Mouse (Mus musculus): ENCODE measurements around the gene Strbp. TPM values are rescaled to one million over a fixed set of nuclear protein-coding genes. Genes with fewer than 3 reads are reported as not detected.

Strbp gene
- total and polyA plus RNA-seq, 2 experiments from 2014 or later = 99.9 to 138 TPM

- Histone ChIP-seq H3K36me3 (ENCODE audit: insufficient read depth) (no peaks in the 10 kb centered on the region), H3K4me3 (ENCODE audit: low read depth, low read length) (no peak overlapping the region), H3K4me2 (ENCODE audit: low read depth) (no peak overlapping the region), H3K9ac (no peak overlapping the region), H3K27me3 (ENCODE audit: insufficient read depth, low read length) (no peaks in the 10 kb centered on the region), H3K27ac (ENCODE audit: low read depth, low read length) (no peak overlapping the region), H3K9me3 (ENCODE audit: low read length) (no peaks in the 10 kb centered on the region), H3K4me1 (ENCODE audit: insufficient read depth) (no peaks in the 10 kb centered on the region)
- WGBS = 93% methylated on average over 1 of the region's 1 CpGs
- DNase-seq = no peak
- no peak for TF ChIP-seq CTCF (IDR thresholded peaks at IDR 0.05; ENCODE audit: low read depth)
- no peak for ATAC-seq
Observed at GRCm38 (mm10) chr2:37648966-37649365, 54.7 kb downstream of the Strbp start.

- H3K4me2 ChIP-seq (ENCODE audit: low read depth) = no peak overlapping the region
- TF ChIP-seq CTCF (IDR thresholded peaks at IDR 0.05; ENCODE audit: low read depth) = no peak
- H3K27me3 ChIP-seq (ENCODE audit: insufficient read depth, low read length) = no peaks in the 10 kb centered on the region
- no peak overlapping the region for H3K27ac ChIP-seq (ENCODE audit: low read depth, low read length)
- H3K9ac ChIP-seq = no peak overlapping the region
- peaks cover 9% of the 10 kb centered on the region for H3K36me3 ChIP-seq (ENCODE audit: insufficient read depth)
- no peak for ATAC-seq
- no peak for DNase-seq
- H3K9me3 ChIP-seq (ENCODE audit: low read length) = no peaks in the 10 kb centered on the region
- WGBS = 86% methylated on average over 2 of the region's 2 CpGs
- H3K4me3 ChIP-seq (ENCODE audit: low read depth, low read length) = no peak overlapping the region
- H3K4me1 ChIP-seq (ENCODE audit: insufficient read depth) = no peaks in the 10 kb centered on the region
Observed at GRCm38 (mm10) chr2:37623343-37623742, 80.3 kb downstream of the Strbp start.

GRCm38 (mm10) chr2:37587919-37588318 is 115.7 kb downstream of the Strbp start:
- DNase-seq (no peak), ATAC-seq (no peak)
- no peak overlapping the region for H3K27ac ChIP-seq (ENCODE audit: low read depth, low read length)
- no peak overlapping the region for H3K9ac ChIP-seq
- H3K9me3 ChIP-seq (ENCODE audit: low read length) = no peaks in the 10 kb centered on the region
- no peak overlapping the region for H3K4me2 ChIP-seq (ENCODE audit: low read depth)
- no peaks in the 10 kb centered on the region for H3K4me1 ChIP-seq (ENCODE audit: insufficient read depth)
- H3K36me3 ChIP-seq (ENCODE audit: insufficient read depth) = peaks cover 20% of the 10 kb centered on the region
- H3K27me3 ChIP-seq (ENCODE audit: insufficient read depth, low read length) = no peaks in the 10 kb centered on the region
- H3K4me3 ChIP-seq (ENCODE audit: low read depth, low read length) = no peak overlapping the region
- TF ChIP-seq CTCF (IDR thresholded peaks at IDR 0.05; ENCODE audit: low read depth) = no peak

GRCm38 (mm10) chr2:37578185-37578584 is 125.5 kb downstream of the Strbp start:
- DNase-seq (no peak), ATAC-seq (no peak)
- Histone ChIP-seq H3K36me3 (ENCODE audit: insufficient read depth) (peaks cover 25% of the 10 kb centered on the region), H3K4me2 (ENCODE audit: low read depth) (no peak overlapping the region), H3K4me3 (ENCODE audit: low read depth, low read length) (no peak overlapping the region), H3K27ac (ENCODE audit: low read depth, low read length) (no peak overlapping the region), H3K27me3 (ENCODE audit: insufficient read depth, low read length) (no peaks in the 10 kb centered on the region), H3K4me1 (ENCODE audit: insufficient read depth) (no peaks in the 10 kb centered on the region), H3K9me3 (ENCODE audit: low read length) (no peaks in the 10 kb centered on the region), H3K9ac (no peak overlapping the region)
- no peak for TF ChIP-seq CTCF (IDR thresholded peaks at IDR 0.05; ENCODE audit: low read depth)
- WGBS = 90% methylated on average over 2 of the region's 2 CpGs

GRCm38 (mm10) chr2:37576661-37577060 is 127.0 kb downstream of the Strbp start:
- H3K9ac ChIP-seq = no peak overlapping the region
- no peaks in the 10 kb centered on the region for H3K27me3 ChIP-seq (ENCODE audit: insufficient read depth, low read length)
- H3K27ac ChIP-seq (ENCODE audit: low read depth, low read length) = no peak overlapping the region
- DNase-seq (no peak), ATAC-seq (peak; percentile 54)
- no peak overlapping the region for H3K4me2 ChIP-seq (ENCODE audit: low read depth)
- H3K9me3 ChIP-seq (ENCODE audit: low read length) = no peaks in the 10 kb centered on the region
- H3K36me3 ChIP-seq (ENCODE audit: insufficient read depth) = peaks cover 23% of the 10 kb centered on the region
- 73% methylated on average over 1 of the region's 1 CpGs for WGBS
- TF ChIP-seq CTCF (IDR thresholded peaks at IDR 0.05; ENCODE audit: low read depth) = no peak
- no peaks in the 10 kb centered on the region for H3K4me1 ChIP-seq (ENCODE audit: insufficient read depth)
- no peak overlapping the region for H3K4me3 ChIP-seq (ENCODE audit: low read depth, low read length)

- Histone ChIP-seq H3K36me3 (ENCODE audit: insufficient read depth) (peaks cover 33% of the 10 kb centered on the region), H3K4me1 (ENCODE audit: insufficient read depth) (no peaks in the 10 kb centered on the region), H3K27ac (ENCODE audit: low read depth, low read length) (no peak overlapping the region), H3K4me3 (ENCODE audit: low read depth, low read length) (no peak overlapping the region), H3K9ac (no peak overlapping the region), H3K4me2 (ENCODE audit: low read depth) (no peak overlapping the region), H3K9me3 (ENCODE audit: low read length) (no peaks in the 10 kb centered on the region), H3K27me3 (ENCODE audit: insufficient read depth, low read length) (no peaks in the 10 kb centered on the region)
- no peak for ATAC-seq
- no peak for DNase-seq
- WGBS = 94% methylated on average over 2 of the region's 2 CpGs
- no peak for TF ChIP-seq CTCF (IDR thresholded peaks at IDR 0.05; ENCODE audit: low read depth)
Observed at GRCm38 (mm10) chr2:37572141-37572540, 131.5 kb downstream of the Strbp start.

GRCm38 (mm10) chr2:37570703-37571102 is 133.0 kb downstream of the Strbp start:
- no peak for DNase-seq
- WGBS = 72% methylated on average over 2 of the region's 2 CpGs

GRCm38 (mm10) chr2:37569888-37570287 is 133.8 kb downstream of the Strbp start:
- no peak for TF ChIP-seq CTCF (IDR thresholded peaks at IDR 0.05; ENCODE audit: low read depth)
- no peak overlapping the region for H3K9ac ChIP-seq
- DNase-seq (no peak), ATAC-seq (no peak)
- peaks cover 41% of the 10 kb centered on the region for H3K36me3 ChIP-seq (ENCODE audit: insufficient read depth)
- WGBS = 35% methylated on average over 5 of the region's 5 CpGs
- H3K4me1 ChIP-seq (ENCODE audit: insufficient read depth) = no peaks in the 10 kb centered on the region
- H3K4me2 ChIP-seq (ENCODE audit: low read depth) = no peak overlapping the region
- H3K27ac ChIP-seq (ENCODE audit: low read depth, low read length) = peak overlapping the region; percentile 21; the same call in 1 of the 2 replicates
- no peaks in the 10 kb centered on the region for H3K9me3 ChIP-seq (ENCODE audit: low read length)
- no peak overlapping the region for H3K4me3 ChIP-seq (ENCODE audit: low read depth, low read length)
- no peaks in the 10 kb centered on the region for H3K27me3 ChIP-seq (ENCODE audit: insufficient read depth, low read length)

More at GRCm38 (mm10) chr2:37570703-37571102, 133.0 kb downstream of the Strbp start:
- Histone ChIP-seq H3K36me3 (ENCODE audit: insufficient read depth) (peaks cover 35% of the 10 kb centered on the region), H3K4me3 (ENCODE audit: low read depth, low read length) (no peak overlapping the region), H3K27me3 (ENCODE audit: insufficient read depth, low read length) (no peaks in the 10 kb centered on the region), H3K9me3 (ENCODE audit: low read length) (no peaks in the 10 kb centered on the region), H3K4me2 (ENCODE audit: low read depth) (no peak overlapping the region), H3K27ac (ENCODE audit: low read depth, low read length) (no peak overlapping the region), H3K9ac (no peak overlapping the region), H3K4me1 (ENCODE audit: insufficient read depth) (no peaks in the 10 kb centered on the region)
- TF ChIP-seq CTCF (IDR thresholded peaks at IDR 0.05; ENCODE audit: low read depth) = no peak
- no peak for ATAC-seq

Data from forebrain, postnatal 0 days (tissue).